Mouse (Mus musculus) kidney, embryonic 14.5 days (tissue): Measurements from ENCODE around the gene Cdr2l. TPM values are rescaled to one million over a fixed set of nuclear protein-coding genes. Genes with fewer than 3 reads are reported as not detected.

ENCODE experiments used
- ATAC-seq: fragments of 200-750 bp; cut with Nextera tagmentation; 2 replicates; pipeline ENCODE4 v1.8.0; 2017; ENCODE audit warnings: moderate number of reproducible peaks, mild to moderate bottlenecking, moderate TSS enrichment, moderate library complexity; ENCODE audit not compliant: low FRiP score, low TSS enrichment
- H3K27ac ChIP-seq: fragments of 300-500 bp; sonication (generic); 2 replicates; pipeline ENCODE4 v1.5.1; 2014; ENCODE audit warnings: low read depth, mild to moderate bottlenecking, low read length, moderate library complexity, mixed read lengths
- H3K27me3 ChIP-seq: fragments of 300-500 bp; sonication (generic); 2 replicates; pipeline ENCODE4 v1.6.1; 2014; ENCODE audit warnings: mild to moderate bottlenecking, low read length; ENCODE audit not compliant: control insufficient read depth, insufficient read depth
- H3K36me3 ChIP-seq: fragments of 300-500 bp; sonication (generic); 2 replicates; pipeline ENCODE4 v1.6.1; 2014; ENCODE audit warnings: low read length, mixed read lengths; ENCODE audit not compliant: control insufficient read depth, insufficient read depth
- H3K4me1 ChIP-seq: fragments of 300-500 bp; sonication (generic); 2 replicates; pipeline ENCODE4 v1.6.1; 2014; ENCODE audit warnings: low read length, mixed read lengths; ENCODE audit not compliant: control insufficient read depth, insufficient read depth
- H3K4me2 ChIP-seq: fragments of 300-500 bp; sonication (generic); replicated peaks from 2 replicates; pipeline ENCODE4 v1.6.1; 2014; ENCODE audit warnings: low read depth, mild to moderate bottlenecking, low read length
- H3K4me3 ChIP-seq: fragments of 300-500 bp; sonication (generic); 2 replicates; pipeline ENCODE4 v1.5.1; 2014; ENCODE audit warnings: mild to moderate bottlenecking, low read length
- H3K9ac ChIP-seq: fragments of 300-500 bp; sonication (generic); 2 replicates; pipeline ENCODE4 v1.6.1; 2014; ENCODE audit warnings: low read depth, mild to moderate bottlenecking, low read length, moderate library complexity
- H3K9me3 ChIP-seq: fragments of 300-500 bp; sonication (generic); 2 replicates; pipeline ENCODE4 v1.6.1; 2016; ENCODE audit warnings: low read length; ENCODE audit not compliant: control insufficient read depth
- WGBS: fragments of 180-500 bp; shearing (Covaris S2); extraction: QIAGEN DNeasy Blood & Tissue Kit; methylation state at CpG from one replicate; pipeline ENCODE4 v1.1.7; 2014; 5-methylcytosine and 5-hydroxymethylcytosine counted together
- polyA plus RNA-seq: library from polyadenylated mRNA; unstranded; fragments of >200 nt; fragmentation: Nextera tagmentation; extraction: Ambion mirVana; gene quantifications from 2 replicates; pipeline ENCODE4 v1.2.1, GENCODE M21; 2014

Cdr2l gene
- polyA plus RNA-seq = 11.5 and 13.0 TPM in 2 replicates

GRCm38 (mm10) chr11:115381743-115382539, at the start of gene Cdr2l:
Cdr2l (plus strand) TSS chr11:115381916.
- peak within 1 kb of the TSS; percentile 83 for H3K4me3 ChIP-seq
- peaks cover 34% of the 10 kb centered on the region for H3K4me1 ChIP-seq
- no peaks in the 10 kb centered on the region for H3K36me3 ChIP-seq
- H3K4me2 ChIP-seq = peak within 1 kb of the TSS; percentile 91
- H3K9me3 ChIP-seq = no peaks in the 10 kb centered on the region
- no peaks in the 10 kb centered on the region for H3K27me3 ChIP-seq
- H3K9ac ChIP-seq = peak within 1 kb of the TSS; percentile 93
- peak within 1 kb of the TSS; percentile 68 for H3K27ac ChIP-seq
- ATAC-seq = peak; percentile 89
- WGBS = under 1% methylated on average over 64 of the region's 76 CpGs

- Histone ChIP-seq H3K4me3 (no peak within 1 kb of the TSS), H3K27me3 (peaks cover 52% of the 10 kb centered on the region), H3K9ac (no peak within 1 kb of the TSS), H3K4me2 (no peak within 1 kb of the TSS; the same call in 1 of the 2 replicates), H3K4me1 (0 out of 2 replicates have a peak, but pooled peaks cover 2% of the 10 kb centered on the region), H3K36me3 (no peaks in the 10 kb centered on the region), H3K27ac (no peak within 1 kb of the TSS), H3K9me3 (no peaks in the 10 kb centered on the region)
- WGBS = 6% methylated on average over 29 of the region's 29 CpGs
- no peak for ATAC-seq
Measured at GRCm38 (mm10) chr11:115334531-115334930, 47.2 kb upstream of the Cdr2l start, which contains the start of gene Otop3. Otop3 (plus strand) TSS chr11:115334731.

DNA sequence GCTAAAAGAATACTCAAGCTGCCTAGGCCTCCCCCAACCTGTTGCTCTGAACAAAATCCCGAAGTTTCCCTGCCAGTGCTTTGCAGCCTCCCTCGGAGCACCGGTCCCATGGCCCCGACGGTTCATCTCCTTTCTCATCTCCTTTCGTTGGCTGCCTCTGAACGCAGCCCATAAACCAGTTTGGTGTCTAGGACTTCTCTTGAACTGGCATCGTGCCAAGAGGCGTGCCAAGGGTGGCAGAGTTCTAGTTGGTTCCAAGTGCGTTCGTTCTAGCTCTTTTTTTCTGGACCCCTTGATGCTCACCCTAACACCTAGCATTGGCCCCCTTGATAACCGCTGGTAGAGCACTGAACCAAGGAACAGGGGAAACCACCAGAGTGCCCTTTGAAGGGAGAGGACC, 46.5 kb upstream of the Cdr2l start:
- 70% methylated on average over 12 of the region's 12 CpGs for WGBS
- Histone ChIP-seq H3K36me3 (no peaks in the 10 kb centered on the region), H3K4me3 (no peak overlapping the region), H3K4me2 (no peak overlapping the region), H3K27me3 (peaks cover 53% of the 10 kb centered on the region), H3K9me3 (no peaks in the 10 kb centered on the region), H3K4me1 (0 out of 2 replicates have a peak, but pooled peaks cover 2% of the 10 kb centered on the region), H3K9ac (no peak overlapping the region), H3K27ac (no peak overlapping the region)
- ATAC-seq = no peak

DNA sequence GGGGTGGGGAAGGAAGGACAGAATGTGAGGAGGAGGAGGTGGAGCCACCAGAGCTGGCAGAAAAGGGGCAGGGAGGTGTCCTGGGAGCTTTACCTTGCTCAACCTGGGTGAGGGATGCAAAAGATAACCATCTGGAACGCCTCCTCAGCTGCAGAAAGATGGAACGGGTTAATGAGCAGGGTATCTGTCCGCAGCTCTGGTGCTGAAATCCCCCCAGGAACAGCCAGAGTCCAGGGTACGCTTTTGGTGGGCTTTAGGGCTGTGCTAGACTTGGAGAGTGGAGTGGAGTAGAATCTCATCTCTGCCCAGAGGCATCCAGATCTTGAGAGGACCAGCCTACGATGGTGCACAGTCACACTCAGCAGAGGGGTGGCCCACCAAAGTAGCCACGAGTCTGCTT, 45.6 kb upstream of the Cdr2l start:
- H3K27ac ChIP-seq = no peak overlapping the region
- no peak overlapping the region for H3K4me2 ChIP-seq
- 0 out of 2 replicates have a peak, but pooled peaks cover 2% of the 10 kb centered on the region for H3K4me1 ChIP-seq
- peaks cover 51% of the 10 kb centered on the region for H3K27me3 ChIP-seq
- H3K9ac ChIP-seq = no peak overlapping the region
- no peak for ATAC-seq
- H3K36me3 ChIP-seq = no peaks in the 10 kb centered on the region
- 21% methylated on average over 6 of the region's 6 CpGs for WGBS
- H3K9me3 ChIP-seq = no peaks in the 10 kb centered on the region
- H3K4me3 ChIP-seq = no peak overlapping the region

- H3K27me3 ChIP-seq = peaks cover 43% of the 10 kb centered on the region
Measured at GRCm38 (mm10) chr11:115337350-115337749, 44.4 kb upstream of the Cdr2l start.

GRCm38 (mm10) chr11:115337826-115338225, 43.9 kb upstream of the Cdr2l start:
- Histone ChIP-seq H3K27ac (no peak overlapping the region), H3K27me3 (peaks cover 38% of the 10 kb centered on the region), H3K4me3 (no peak overlapping the region), H3K9me3 (no peaks in the 10 kb centered on the region), H3K4me2 (no peak overlapping the region), H3K9ac (no peak overlapping the region), H3K4me1 (0 out of 2 replicates have a peak, but pooled peaks cover 2% of the 10 kb centered on the region), H3K36me3 (no peaks in the 10 kb centered on the region)
- ATAC-seq = no peak
- 72% methylated on average over 1 of the region's 1 CpGs for WGBS

More at GRCm38 (mm10) chr11:115337350-115337749, 44.4 kb upstream of the Cdr2l start:
- no peak overlapping the region for H3K4me3 ChIP-seq
- H3K4me1 ChIP-seq = 0 out of 2 replicates have a peak, but pooled peaks cover 2% of the 10 kb centered on the region
- H3K9me3 ChIP-seq = no peaks in the 10 kb centered on the region
- H3K36me3 ChIP-seq = no peaks in the 10 kb centered on the region
- H3K9ac ChIP-seq = no peak overlapping the region
- H3K4me2 ChIP-seq = no peak overlapping the region
- WGBS = 48% methylated on average over 3 of the region's 3 CpGs
- ATAC-seq = no peak
- no peak overlapping the region for H3K27ac ChIP-seq

GRCm38 (mm10) chr11:115341246-115341645, 40.5 kb upstream of the Cdr2l start:
- no peak overlapping the region for H3K4me2 ChIP-seq
- H3K27me3 ChIP-seq = peaks cover 21% of the 10 kb centered on the region
- no peak for ATAC-seq
- no peak overlapping the region for H3K27ac ChIP-seq
- H3K4me1 ChIP-seq = no peaks in the 10 kb centered on the region
- no peak overlapping the region for H3K9ac ChIP-seq
- H3K9me3 ChIP-seq = no peaks in the 10 kb centered on the region
- WGBS = 67% methylated on average over 2 of the region's 2 CpGs
- no peaks in the 10 kb centered on the region for H3K36me3 ChIP-seq
- H3K4me3 ChIP-seq = no peak overlapping the region

DNA sequence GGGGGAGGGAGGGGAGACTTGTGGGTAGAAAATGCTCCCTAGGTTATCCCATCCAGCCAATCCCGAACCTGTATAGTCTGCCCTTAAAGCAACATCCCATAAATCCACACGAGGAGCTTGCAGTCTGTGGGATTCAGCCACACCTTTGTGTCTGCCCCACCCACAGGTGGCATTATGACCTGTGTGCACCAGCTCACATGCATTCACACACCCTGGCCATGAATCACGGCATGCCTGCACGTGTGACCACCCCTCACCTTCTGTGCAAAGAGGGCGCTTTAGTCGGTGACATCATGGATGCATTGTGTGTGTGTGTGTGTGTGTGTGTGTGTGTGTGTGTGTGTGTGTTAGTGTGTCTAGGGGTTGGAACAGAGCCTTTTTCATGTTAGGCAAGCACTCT, 39.9 kb upstream of the Cdr2l start:
- ATAC-seq = no peak
- Histone ChIP-seq H3K4me3 (no peak overlapping the region), H3K4me2 (no peak overlapping the region), H3K27ac (no peak overlapping the region), H3K36me3 (no peaks in the 10 kb centered on the region), H3K27me3 (peaks cover 18% of the 10 kb centered on the region), H3K4me1 (no peaks in the 10 kb centered on the region), H3K9me3 (no peaks in the 10 kb centered on the region), H3K9ac (no peak overlapping the region)
- WGBS = 67% methylated on average over 6 of the region's 6 CpGs

DNA sequence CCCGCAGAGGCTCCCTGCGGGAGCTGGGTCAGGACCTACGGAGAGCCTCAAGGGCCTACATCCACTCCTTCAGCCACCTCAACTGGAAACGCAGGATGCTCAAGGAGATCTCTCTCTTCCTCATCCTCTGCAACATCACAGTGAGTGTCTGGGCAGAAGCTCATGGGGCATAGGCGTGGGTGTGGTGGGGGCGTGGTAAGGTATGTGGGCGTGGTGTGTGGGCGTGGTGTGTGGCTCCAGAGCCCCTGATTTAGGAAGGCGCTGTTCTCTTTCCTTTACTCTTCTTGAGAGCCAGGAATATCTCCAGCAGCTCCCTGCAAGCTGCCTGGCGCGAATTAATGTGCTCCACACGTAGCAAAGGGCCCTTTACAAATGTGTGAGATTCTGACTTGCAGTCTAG, 36.7 kb upstream of the Cdr2l start:
- peaks cover 12% of the 10 kb centered on the region for H3K27me3 ChIP-seq
- WGBS = 8% methylated on average over 12 of the region's 12 CpGs
- H3K9me3 ChIP-seq = no peaks in the 10 kb centered on the region
- no peak overlapping the region for H3K4me2 ChIP-seq
- no peak overlapping the region for H3K9ac ChIP-seq
- H3K4me1 ChIP-seq = 0 out of 2 replicates have a peak, but pooled peaks cover 5% of the 10 kb centered on the region
- H3K27ac ChIP-seq = no peak overlapping the region
- no peak for ATAC-seq
- H3K36me3 ChIP-seq = no peaks in the 10 kb centered on the region
- no peak overlapping the region for H3K4me3 ChIP-seq
